Mouse (Mus musculus) mature B cell (primary cell): ENCODE measurements at regions not wholly inside any gene's neighbourhood (a gene's known extent, or its start where the extent isn't known, plus 50 kb on each side); places are given as distances from the start of the nearest gene placed in this dataset.

Experiments used
- in situ Hi-C: fragments of 300-500 bp; cut with MboI; formaldehyde crosslinking; loops from 2 replicates; pipeline ENCODE4 v1.14.3; 2019

DNA sequence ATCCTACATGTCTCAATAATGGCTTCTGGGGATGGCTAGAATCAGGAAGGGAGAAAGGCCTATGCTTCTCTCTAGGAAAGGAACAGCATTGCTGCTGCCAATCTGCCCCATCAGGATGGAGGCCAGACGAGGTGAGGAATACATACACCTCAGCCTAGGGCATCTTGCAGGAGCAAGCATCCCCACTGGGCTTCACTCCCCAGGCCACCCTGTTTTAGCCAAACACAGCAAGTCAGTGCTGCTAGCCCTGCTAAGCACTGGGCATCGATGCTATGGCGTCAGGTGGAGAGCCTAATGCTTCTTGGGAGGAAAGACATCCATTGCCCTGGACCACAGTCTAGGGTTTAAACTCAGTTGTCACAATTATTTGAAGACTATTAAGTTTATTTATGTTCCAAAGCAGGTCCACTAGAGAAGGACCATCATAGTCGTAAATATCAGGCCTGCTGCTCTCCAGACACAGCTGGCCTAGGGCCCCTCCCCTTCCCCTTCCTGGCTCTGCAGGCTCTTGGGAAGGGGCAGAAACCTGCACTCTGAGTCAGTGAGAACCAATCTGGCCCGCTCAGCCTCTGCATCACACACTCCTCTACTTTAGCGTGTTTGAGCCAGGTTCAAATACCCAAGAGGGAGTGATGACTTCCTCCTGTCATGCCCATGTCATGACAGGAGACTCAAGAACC lies 79.5 kb upstream of the Pkdcc start:
- in situ Hi-C loops = no loop called here

- in situ Hi-C loops = no loop called here
Measured at GRCm38 (mm10) chr17:83136267-83136666, 78.8 kb upstream of the Pkdcc start.

- in situ Hi-C loops = no loop called here
Measured at GRCm38 (mm10) chr17:83137720-83138119, 77.4 kb upstream of the Pkdcc start.

DNA sequence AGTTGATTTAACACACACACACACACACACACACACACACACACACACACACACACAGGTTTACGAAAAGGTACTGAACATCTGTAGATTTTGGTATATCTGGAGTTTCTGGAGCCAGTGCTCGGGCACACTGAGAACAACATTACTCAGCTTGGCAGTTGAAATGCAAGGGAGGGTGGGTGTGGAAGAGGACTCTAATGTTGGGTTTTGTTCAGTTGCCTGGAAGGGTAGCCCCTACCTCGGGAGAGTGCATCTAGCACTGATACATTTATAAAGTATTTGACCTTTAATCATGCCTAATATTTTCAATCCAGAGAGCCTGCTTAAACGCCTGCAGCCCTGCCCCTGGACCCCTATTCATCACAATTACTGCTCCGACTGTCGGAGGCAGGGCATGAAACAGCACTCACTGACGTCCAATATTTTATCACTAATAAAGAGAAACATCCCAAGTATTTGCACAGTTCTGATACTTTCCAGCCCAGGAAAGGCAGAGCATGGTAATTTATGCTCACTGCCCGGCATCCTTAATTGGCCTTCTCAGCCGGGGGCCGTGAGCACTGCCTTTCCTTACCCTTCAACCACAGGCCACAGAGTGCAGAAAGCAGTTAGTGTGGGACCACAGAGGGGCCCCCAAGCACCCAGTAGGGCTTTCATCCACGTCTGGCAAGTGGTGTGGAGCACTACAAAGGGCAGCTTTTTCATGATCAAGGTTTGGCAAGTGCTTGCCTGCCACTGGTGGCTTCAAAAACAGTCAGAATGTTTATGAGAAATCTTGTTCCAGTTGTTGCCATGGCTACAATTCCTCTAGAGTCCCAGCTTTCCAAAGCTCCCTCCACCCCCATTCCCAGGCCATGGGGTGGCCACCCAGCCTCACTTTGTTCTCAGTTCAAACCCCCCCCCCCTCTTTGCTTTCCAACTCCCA lies 76.3 kb upstream of the Pkdcc start:
- in situ Hi-C loops = no loop called here

GRCm38 (mm10) chr17:83148371-83148929 lies 66.6 kb upstream of the Pkdcc start:
- in situ Hi-C loops = no loop called here

GRCm38 (mm10) chr17:83149336-83149735 lies 65.8 kb upstream of the Pkdcc start:
- in situ Hi-C loops = no loop called here

- in situ Hi-C loops = no loop called here
Measured at GRCm38 (mm10) chr17:83155106-83155505, 60.0 kb upstream of the Pkdcc start.

GRCm38 (mm10) chr17:83156682-83157081 lies 58.4 kb upstream of the Pkdcc start:
- in situ Hi-C loops = no loop called here

- in situ Hi-C loops = no loop called here
Measured at GRCm38 (mm10) chr17:83158053-83158452, 57.0 kb upstream of the Pkdcc start.

DNA sequence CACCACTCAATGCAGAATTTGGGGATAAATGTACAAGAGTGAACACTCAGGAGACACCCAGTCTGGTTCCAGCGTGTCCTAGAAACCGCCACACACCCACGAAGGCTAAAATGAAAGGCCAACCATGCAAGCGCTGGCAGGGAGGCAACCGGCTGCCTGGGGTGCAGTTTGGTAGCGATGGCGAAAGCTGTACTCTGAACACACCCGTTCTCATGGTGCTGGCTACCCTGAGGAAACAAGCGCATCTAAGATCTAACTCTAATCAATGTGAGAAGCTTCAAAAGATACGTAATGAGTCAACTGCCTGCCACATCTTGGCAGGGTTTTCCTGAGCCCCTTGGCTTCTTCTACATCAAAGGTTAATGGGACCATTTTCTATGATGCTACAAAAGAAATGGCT lies 56.4 kb upstream of the Pkdcc start:
- in situ Hi-C loops = no loop called here

- in situ Hi-C loops = no loop called here
Measured at GRCm38 (mm10) chr17:83159634-83160033, 55.5 kb upstream of the Pkdcc start.

GRCm38 (mm10) chr17:83160296-83160695 lies 54.8 kb upstream of the Pkdcc start:
- in situ Hi-C loops = no loop called here

- in situ Hi-C loops = no loop called here
Measured at GRCm38 (mm10) chr17:83161731-83162130, 53.4 kb upstream of the Pkdcc start.

DNA sequence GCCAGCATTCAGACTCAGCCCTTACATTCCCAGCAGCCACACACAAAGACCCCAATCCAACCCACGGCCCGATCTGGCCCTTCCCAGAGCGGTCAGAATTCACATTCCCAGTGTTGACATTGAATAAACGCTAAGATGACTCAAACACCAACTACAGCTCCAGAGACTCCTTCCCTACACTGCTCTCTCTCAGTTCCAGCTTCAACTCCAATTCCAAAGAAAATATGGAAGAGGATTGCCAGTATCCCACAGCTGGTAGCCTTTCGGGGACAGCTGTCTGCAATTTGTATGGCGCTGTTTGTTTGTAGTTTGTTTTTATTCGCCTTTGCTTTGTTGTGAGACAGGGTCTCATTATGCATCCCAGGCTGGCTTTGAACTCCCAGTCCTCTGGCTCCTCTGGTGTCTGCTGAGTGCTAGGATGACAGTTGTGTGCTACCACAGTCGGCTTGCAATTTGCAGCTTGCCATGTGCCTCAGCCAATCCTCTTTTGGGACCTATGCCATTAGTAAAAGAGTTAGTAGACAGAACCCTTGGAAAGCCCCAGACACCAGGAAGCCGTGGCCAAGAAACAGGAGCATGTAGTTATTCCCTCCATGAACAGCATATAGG lies 51.0 kb upstream of the Pkdcc start:
- in situ Hi-C loops = no loop called here

GRCm38 (mm10) chr17:83164728-83165127 lies 50.4 kb upstream of the Pkdcc start:
- in situ Hi-C loops = no loop called here

DNA sequence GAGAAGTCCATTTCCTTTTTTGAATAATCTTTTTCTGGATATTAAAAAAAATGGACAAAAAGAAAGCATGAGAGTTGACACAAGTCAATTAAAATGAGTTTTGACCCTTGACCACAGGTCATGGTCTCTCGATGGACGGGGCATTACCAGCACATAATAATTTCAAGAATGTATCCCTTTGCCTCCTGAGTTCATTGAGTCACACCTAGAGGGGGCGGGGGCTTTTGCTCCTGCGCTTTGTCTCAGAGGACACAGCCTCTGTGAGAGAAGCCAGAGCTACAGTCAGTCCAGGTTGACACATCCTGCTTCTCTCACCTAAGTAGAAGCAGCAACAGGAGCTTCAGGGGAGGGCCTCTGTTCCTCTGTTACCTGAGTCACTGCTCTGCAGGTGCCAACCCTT lies 50.0 kb upstream of the Pkdcc start:
- in situ Hi-C loops = no loop called here
